Mouse (Mus musculus): ENCODE measurements around the gene Gbf1.

GRCm38 (mm10) chr19:46110214-46110613 lies 42.1 kb upstream of the Gbf1 start:
- TF ChIP-seq CTCF (IDR thresholded peaks at IDR 0.05; ENCODE audit: low read depth, low read length) (no peak), GATA1 (IDR thresholded peaks at IDR 0.05; ENCODE audit: borderline replicate concordance, low read length) (no peak), POLR2AphosphoS5 (IDR thresholded peaks at IDR 0.05; ENCODE audit: insufficient replicate concordance, low read depth, low read length) (no peak)

Measured in G1E (cell line).